Mouse (Mus musculus): Measurements from ENCODE around the gene Rasl2-9. TPM values are rescaled to one million over a fixed set of nuclear protein-coding genes. Genes with fewer than 3 reads are reported as not detected.
"Not testable (repeated sequence)": the region's sequence is repeated elsewhere in the genome, so short reads cannot be mapped to it uniquely, and the experiment has no call there.

Rasl2-9 gene
- 0.89 and 0.98 TPM in 2 replicates for polyA plus RNA-seq (2015; fragmentation: Nextera tagmentation; extraction: Ambion mirVana)

- Histone ChIP-seq H3K4me2 (ENCODE audit: low read length) (peak within 1 kb of the TSS; percentile 66), H3K36me3 (ENCODE audit: control insufficient read depth, insufficient read depth, low read length) (no peaks in the 10 kb centered on the region), H3K4me1 (ENCODE audit: control insufficient read depth, insufficient read depth, low read length) (no peaks in the 10 kb centered on the region), H3K9ac (ENCODE audit: low read depth, low read length) (peak within 1 kb of the TSS; percentile 65), H3K9me3 (replicated peaks; ENCODE audit: control insufficient read depth, low read length, poor library complexity, severe bottlenecking) (no peaks in the 10 kb centered on the region), H3K27me3 (ENCODE audit: control insufficient read depth, insufficient read depth, low read depth, low read length) (no peaks in the 10 kb centered on the region), H3K27ac (ENCODE audit: low read length) (no peak within 1 kb of the TSS), H3K4me3 (ENCODE audit: low read depth, low read length) (peak within 1 kb of the TSS; percentile 43)
- WGBS = 21% methylated on average over 40 of the region's 42 CpGs
- peak; percentile 91 for ATAC-seq
These were observed at the start of gene Rasl2-9 for GRCm38 (mm10) chr7:5125549-5126406. Gene Rasl2-9, minus strand, starts transcription at chr7:5125950.

- not testable (repeated sequence) for H3K27ac ChIP-seq (ENCODE audit: low read length); H3K9me3 ChIP-seq (replicated peaks; ENCODE audit: control insufficient read depth, low read length, poor library complexity, severe bottlenecking); H3K9ac ChIP-seq (ENCODE audit: low read depth, low read length); H3K4me1 ChIP-seq (ENCODE audit: control insufficient read depth, insufficient read depth, low read length); H3K36me3 ChIP-seq (ENCODE audit: control insufficient read depth, insufficient read depth, low read length); H3K27me3 ChIP-seq (ENCODE audit: control insufficient read depth, insufficient read depth, low read depth, low read length); H3K4me2 ChIP-seq (ENCODE audit: low read length); ATAC-seq; H3K4me3 ChIP-seq (ENCODE audit: low read depth, low read length)
These were observed 23.8 kb upstream of the Rasl2-9 start, which contains the start of gene Vmn1r55 for GRCm38 (mm10) chr7:5149570-5149969. Gene Vmn1r55, minus strand, starts transcription at chr7:5149670.

GRCm38 (mm10) chr7:5125078-5125477 is 672 bp downstream of the Rasl2-9 start:
- Histone ChIP-seq H3K27ac (ENCODE audit: low read length) (no peak overlapping the region), H3K9me3 (replicated peaks; ENCODE audit: control insufficient read depth, low read length, poor library complexity, severe bottlenecking) (no peaks in the 10 kb centered on the region), H3K4me1 (ENCODE audit: control insufficient read depth, insufficient read depth, low read length) (no peaks in the 10 kb centered on the region), H3K36me3 (ENCODE audit: control insufficient read depth, insufficient read depth, low read length) (no peaks in the 10 kb centered on the region), H3K4me2 (ENCODE audit: low read length) (no peak overlapping the region), H3K27me3 (ENCODE audit: control insufficient read depth, insufficient read depth, low read depth, low read length) (no peaks in the 10 kb centered on the region), H3K4me3 (ENCODE audit: low read depth, low read length) (no peak overlapping the region), H3K9ac (ENCODE audit: low read depth, low read length) (no peak overlapping the region)
- 91% methylated on average over 8 of the region's 8 CpGs for WGBS
- no peak for ATAC-seq

- no peak within 1 kb of the TSS for H3K9ac ChIP-seq (ENCODE audit: low read depth, low read length)
- H3K27ac ChIP-seq (ENCODE audit: low read length) = no peak within 1 kb of the TSS
- no peak within 1 kb of the TSS for H3K4me2 ChIP-seq (ENCODE audit: low read length)
- H3K4me3 ChIP-seq (ENCODE audit: low read depth, low read length) = no peak within 1 kb of the TSS
- H3K9me3 ChIP-seq (replicated peaks; ENCODE audit: control insufficient read depth, low read length, poor library complexity, severe bottlenecking) = no peaks in the 10 kb centered on the region
- 93% methylated on average over 3 of the region's 3 CpGs for WGBS
- no peak for ATAC-seq
- no peaks in the 10 kb centered on the region for H3K36me3 ChIP-seq (ENCODE audit: control insufficient read depth, insufficient read depth, low read length)
- H3K4me1 ChIP-seq (ENCODE audit: control insufficient read depth, insufficient read depth, low read length) = no peaks in the 10 kb centered on the region
- H3K27me3 ChIP-seq (ENCODE audit: control insufficient read depth, insufficient read depth, low read depth, low read length) = no peaks in the 10 kb centered on the region
These were observed 8.9 kb downstream of the Rasl2-9 start, which contains the start of gene Rfpl4 for GRCm38 (mm10) chr7:5116850-5117249. Gene Rfpl4, minus strand, starts transcription at chr7:5116950.

- Histone ChIP-seq H3K36me3 (ENCODE audit: control insufficient read depth, insufficient read depth, low read length) (no peaks in the 10 kb centered on the region), H3K9ac (ENCODE audit: low read depth, low read length) (no peak overlapping the region), H3K4me2 (ENCODE audit: low read length) (no peak overlapping the region), H3K9me3 (replicated peaks; ENCODE audit: control insufficient read depth, low read length, poor library complexity, severe bottlenecking) (no peaks in the 10 kb centered on the region), H3K4me1 (ENCODE audit: control insufficient read depth, insufficient read depth, low read length) (no peaks in the 10 kb centered on the region), H3K27ac (ENCODE audit: low read length) (no peak overlapping the region), H3K27me3 (ENCODE audit: control insufficient read depth, insufficient read depth, low read depth, low read length) (no peaks in the 10 kb centered on the region), H3K4me3 (ENCODE audit: low read depth, low read length) (no peak overlapping the region)
- 43% methylated on average over 3 of the region's 3 CpGs for WGBS
- no peak for ATAC-seq
These were observed 13.0 kb downstream of the Rasl2-9 start for GRCm38 (mm10) chr7:5112701-5113100.

GRCm38 (mm10) chr7:5109301-5109700 is 16.4 kb downstream of the Rasl2-9 start:
- Histone ChIP-seq H3K4me3 (ENCODE audit: low read depth, low read length) (no peak overlapping the region), H3K36me3 (ENCODE audit: control insufficient read depth, insufficient read depth, low read length) (no peaks in the 10 kb centered on the region), H3K27ac (ENCODE audit: low read length) (no peak overlapping the region), H3K9me3 (replicated peaks; ENCODE audit: control insufficient read depth, low read length, poor library complexity, severe bottlenecking) (no peaks in the 10 kb centered on the region), H3K9ac (ENCODE audit: low read depth, low read length) (no peak overlapping the region), H3K27me3 (ENCODE audit: control insufficient read depth, insufficient read depth, low read depth, low read length) (no peaks in the 10 kb centered on the region), H3K4me1 (ENCODE audit: control insufficient read depth, insufficient read depth, low read length) (no peaks in the 10 kb centered on the region), H3K4me2 (ENCODE audit: low read length) (no peak overlapping the region)
- no peak for ATAC-seq
- 84% methylated on average over 8 of the region's 8 CpGs for WGBS

GRCm38 (mm10) chr7:5108272-5108671 is 17.5 kb downstream of the Rasl2-9 start:
- Histone ChIP-seq H3K4me1 (ENCODE audit: control insufficient read depth, insufficient read depth, low read length) (no peaks in the 10 kb centered on the region), H3K9ac (ENCODE audit: low read depth, low read length) (no peak overlapping the region), H3K27me3 (ENCODE audit: control insufficient read depth, insufficient read depth, low read depth, low read length) (no peaks in the 10 kb centered on the region), H3K4me2 (ENCODE audit: low read length) (no peak overlapping the region), H3K27ac (ENCODE audit: low read length) (no peak overlapping the region), H3K36me3 (ENCODE audit: control insufficient read depth, insufficient read depth, low read length) (no peaks in the 10 kb centered on the region), H3K4me3 (ENCODE audit: low read depth, low read length) (no peak overlapping the region), H3K9me3 (replicated peaks; ENCODE audit: control insufficient read depth, low read length, poor library complexity, severe bottlenecking) (no peaks in the 10 kb centered on the region)
- WGBS = 79% methylated on average over 4 of the region's 4 CpGs
- no peak for ATAC-seq

GRCm38 (mm10) chr7:5102564-5102963 is 23.2 kb downstream of the Rasl2-9 start:
- Histone ChIP-seq H3K9me3 (replicated peaks; ENCODE audit: control insufficient read depth, low read length, poor library complexity, severe bottlenecking) (no peaks in the 10 kb centered on the region), H3K27ac (ENCODE audit: low read length) (no peak overlapping the region), H3K27me3 (ENCODE audit: control insufficient read depth, insufficient read depth, low read depth, low read length) (no peaks in the 10 kb centered on the region), H3K4me1 (ENCODE audit: control insufficient read depth, insufficient read depth, low read length) (no peaks in the 10 kb centered on the region), H3K9ac (ENCODE audit: low read depth, low read length) (no peak overlapping the region), H3K4me2 (ENCODE audit: low read length) (no peak overlapping the region), H3K4me3 (ENCODE audit: low read depth, low read length) (no peak overlapping the region), H3K36me3 (ENCODE audit: control insufficient read depth, insufficient read depth, low read length) (peaks cover 16% of the 10 kb centered on the region)
- 84% methylated on average over 2 of the region's 2 CpGs for WGBS
- no peak for ATAC-seq

- Histone ChIP-seq H3K27ac (ENCODE audit: low read length) (no peak overlapping the region), H3K9ac (ENCODE audit: low read depth, low read length) (no peak overlapping the region), H3K4me1 (ENCODE audit: control insufficient read depth, insufficient read depth, low read length) (no peaks in the 10 kb centered on the region), H3K4me3 (ENCODE audit: low read depth, low read length) (no peak overlapping the region), H3K27me3 (ENCODE audit: control insufficient read depth, insufficient read depth, low read depth, low read length) (no peaks in the 10 kb centered on the region), H3K9me3 (replicated peaks; ENCODE audit: control insufficient read depth, low read length, poor library complexity, severe bottlenecking) (no peaks in the 10 kb centered on the region), H3K36me3 (ENCODE audit: control insufficient read depth, insufficient read depth, low read length) (peaks cover 22% of the 10 kb centered on the region), H3K4me2 (ENCODE audit: low read length) (no peak overlapping the region)
- no peak for ATAC-seq
- WGBS = 89% methylated on average over 10 of the region's 10 CpGs
These were observed 24.6 kb downstream of the Rasl2-9 start for GRCm38 (mm10) chr7:5101066-5101663.
